Mouse (Mus musculus) cerebellum, adult 2 months (tissue): ENCODE data around the gene Gli2.

Source experiments
- CTCF ChIP-seq: fragments of 200-500 bp; IDR thresholded peaks from 2 replicates; pipeline ENCODE4 v1.5.1; 2011; ENCODE audit warnings: low read depth, mild to moderate bottlenecking, control low read depth, low read length, moderate library complexity, borderline replicate concordance; ENCODE audit not compliant: insufficient read depth
- POLR2A ChIP-seq: fragments of 200-500 bp; IDR thresholded peaks from 2 replicates; pipeline ENCODE4 v1.6.1; 2011; ENCODE audit warnings: low read length, control low read depth, borderline replicate concordance; ENCODE audit not compliant: insufficient read depth

GRCm38 (mm10) chr1:118858101-118858500, 195.3 kb downstream of the Gli2 start:
- TF ChIP-seq POLR2A (no peak), CTCF (no peak)
